Mouse (Mus musculus): Measurements from ENCODE around the gene Gas8. TPM values are rescaled to one million over a fixed set of nuclear protein-coding genes. Genes with fewer than 3 reads are reported as not detected.

Gas8 gene
- polyA plus RNA-seq, 1 experiment from 2014 or later, result 2.7 TPM

DNA sequence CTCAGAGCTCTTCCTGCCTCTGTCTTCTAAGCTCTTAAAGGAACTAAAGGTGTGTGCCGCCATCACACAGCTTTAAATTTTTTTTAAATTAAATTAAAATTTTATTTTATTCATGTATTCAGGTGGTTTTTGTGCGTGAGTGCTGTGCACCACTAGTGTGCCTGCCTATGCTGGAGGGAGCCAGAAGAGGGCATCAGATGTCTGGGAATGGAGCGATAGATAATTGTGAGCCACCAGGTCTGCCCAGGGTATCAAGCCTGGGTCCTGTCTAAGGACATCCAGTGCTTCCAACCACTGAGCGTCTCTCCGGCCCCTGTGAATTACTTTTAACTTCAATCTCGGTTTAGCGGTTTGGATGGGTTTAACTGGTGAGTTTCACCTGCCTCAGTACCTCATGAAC, 36.0 kb upstream of the Gas8 start:
- H3K4me3 ChIP-seq (ENCODE audit: low read depth, low read length), result no peak overlapping the region
- no peak for DNase-seq
- no peak overlapping the region for H3K9ac ChIP-seq (replicated peaks)
- peaks cover 40% of the 10 kb centered on the region for H3K36me3 ChIP-seq (replicated peaks; ENCODE audit: insufficient read depth, low read length)
- TF ChIP-seq EP300 (IDR thresholded peaks at IDR 0.05; ENCODE audit: low read depth) (no peak), CTCF (IDR thresholded peaks at IDR 0.05; ENCODE audit: low read depth) (peak; percentile 41)
- H3K4me1 ChIP-seq (ENCODE audit: insufficient read depth), result peaks cover 9% of the 10 kb centered on the region
- no peak overlapping the region for H3K27ac ChIP-seq (ENCODE audit: low read depth)
- no peak overlapping the region for H3K4me2 ChIP-seq (ENCODE audit: low read depth, low read length)
- ATAC-seq, result no peak
- 87% methylated on average over 7 of the region's 7 CpGs for whole genome bisulfite sequencing (ENCODE audit: insufficient replicate concordance)
- H3K27me3 ChIP-seq (ENCODE audit: insufficient read depth, low read length), result no peaks in the 10 kb centered on the region
- no peaks in the 10 kb centered on the region for H3K9me3 ChIP-seq (ENCODE audit: low read length)

DNA sequence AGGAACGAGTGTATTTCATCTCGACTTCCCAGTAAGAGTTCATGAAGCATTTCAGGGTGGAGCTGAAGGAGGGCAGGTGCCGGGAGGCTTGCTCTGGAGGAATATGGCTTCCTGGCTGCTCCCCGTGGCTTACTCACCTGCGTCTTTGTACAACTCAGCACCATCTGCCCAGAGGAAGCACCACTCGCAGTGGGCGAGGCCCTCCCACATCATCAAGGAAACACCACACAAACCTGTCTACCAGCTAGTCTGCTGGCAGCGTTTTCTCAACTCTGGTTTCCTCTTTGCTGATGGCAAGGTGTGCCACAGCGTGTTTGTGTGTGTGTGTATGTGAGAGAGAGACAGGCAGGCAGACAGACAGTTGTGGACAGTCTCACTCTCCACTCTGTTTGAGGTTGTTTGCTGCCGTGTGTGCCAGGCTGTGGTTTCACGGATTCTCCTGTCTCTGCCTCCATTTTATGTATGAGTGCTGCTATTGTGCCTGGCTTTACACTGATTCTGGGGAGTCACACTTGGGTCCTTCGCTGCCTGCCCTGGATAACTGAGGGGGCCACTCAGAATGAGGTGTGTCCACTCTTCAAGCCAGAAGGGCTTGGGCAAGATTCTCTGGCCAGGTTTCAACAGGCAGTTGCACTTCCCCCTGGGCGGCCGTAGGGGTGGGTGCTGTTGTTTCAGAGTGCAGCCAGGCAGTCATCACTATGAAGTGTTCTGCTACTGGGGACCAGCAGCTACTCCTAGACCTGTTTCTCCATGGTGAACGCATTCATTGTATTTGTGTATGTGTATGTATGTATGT, 27.2 kb upstream of the Gas8 start:
- Histone ChIP-seq H3K27ac (ENCODE audit: low read depth) (0 out of 2 replicates have a peak overlapping the region, but pooled peaks have one; percentile 22), H3K36me3 (replicated peaks; ENCODE audit: insufficient read depth, low read length) (peaks cover 86% of the 10 kb centered on the region), H3K9ac (replicated peaks) (no peak overlapping the region), H3K9me3 (ENCODE audit: low read length) (no peaks in the 10 kb centered on the region), H3K4me1 (ENCODE audit: insufficient read depth) (no peaks in the 10 kb centered on the region), H3K4me2 (ENCODE audit: low read depth, low read length) (no peak overlapping the region), H3K4me3 (ENCODE audit: low read depth, low read length) (no peak overlapping the region), H3K27me3 (ENCODE audit: insufficient read depth, low read length) (no peaks in the 10 kb centered on the region)
- WGBS (ENCODE audit: insufficient replicate concordance), result 77% methylated on average over 15 of the region's 15 CpGs
- DNase-seq, result no peak
- no peak for ATAC-seq
- TF ChIP-seq CTCF (IDR thresholded peaks at IDR 0.05; ENCODE audit: low read depth), result no peak
- TF ChIP-seq EP300 (IDR thresholded peaks at IDR 0.05; ENCODE audit: low read depth), result no peak

- H3K9ac ChIP-seq (replicated peaks), result no peak overlapping the region
- no peaks in the 10 kb centered on the region for H3K9me3 ChIP-seq (ENCODE audit: low read length)
- no peaks in the 10 kb centered on the region for H3K4me1 ChIP-seq (ENCODE audit: insufficient read depth)
- peaks cover 87% of the 10 kb centered on the region for H3K36me3 ChIP-seq (replicated peaks; ENCODE audit: insufficient read depth, low read length)
- ATAC-seq (no peak), DNase-seq (no peak)
- H3K4me2 ChIP-seq (ENCODE audit: low read depth, low read length), result no peak overlapping the region
- TF ChIP-seq EP300 (IDR thresholded peaks at IDR 0.05; ENCODE audit: low read depth), result no peak
- no peak for TF ChIP-seq CTCF (IDR thresholded peaks at IDR 0.05; ENCODE audit: low read depth)
- H3K4me3 ChIP-seq (ENCODE audit: low read depth, low read length), result no peak overlapping the region
- no peak overlapping the region for H3K27ac ChIP-seq (ENCODE audit: low read depth)
- 91% methylated on average over 9 of the region's 9 CpGs for WGBS (ENCODE audit: insufficient replicate concordance)
- no peaks in the 10 kb centered on the region for H3K27me3 ChIP-seq (ENCODE audit: insufficient read depth, low read length)
Measured at GRCm38 (mm10) chr8:123492898-123493297, 25.7 kb upstream of the Gas8 start.

DNA sequence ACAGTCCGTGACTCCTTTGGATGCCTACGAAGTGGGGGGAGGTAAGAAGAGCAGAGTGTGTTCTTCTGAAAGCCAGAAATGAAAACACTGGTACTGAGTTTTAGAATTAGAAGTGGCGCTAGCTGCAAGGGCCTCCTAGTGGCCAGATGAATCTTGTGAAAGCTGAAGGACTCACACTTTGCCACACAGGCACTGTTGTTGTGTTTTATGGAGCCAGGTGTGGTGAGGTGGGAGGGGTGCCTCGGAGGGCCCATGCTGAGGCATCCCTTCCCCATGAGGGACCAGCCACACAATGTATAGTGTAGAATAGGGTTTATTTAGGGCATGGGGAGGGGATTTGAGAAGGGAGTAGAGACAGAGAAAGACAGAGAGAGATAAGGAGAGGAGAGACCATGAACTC, 20.9 kb upstream of the Gas8 start:
- H3K4me2 ChIP-seq (ENCODE audit: low read depth, low read length), result no peak overlapping the region
- WGBS (ENCODE audit: insufficient replicate concordance), result 87% methylated on average over 4 of the region's 4 CpGs
- ATAC-seq (no peak), DNase-seq (no peak)
- no peaks in the 10 kb centered on the region for H3K27me3 ChIP-seq (ENCODE audit: insufficient read depth, low read length)
- H3K27ac ChIP-seq (ENCODE audit: low read depth), result no peak overlapping the region
- peaks cover 86% of the 10 kb centered on the region for H3K36me3 ChIP-seq (replicated peaks; ENCODE audit: insufficient read depth, low read length)
- H3K4me1 ChIP-seq (ENCODE audit: insufficient read depth), result no peaks in the 10 kb centered on the region
- no peaks in the 10 kb centered on the region for H3K9me3 ChIP-seq (ENCODE audit: low read length)
- H3K9ac ChIP-seq (replicated peaks), result no peak overlapping the region
- no peak for TF ChIP-seq EP300 (IDR thresholded peaks at IDR 0.05; ENCODE audit: low read depth)
- TF ChIP-seq CTCF (IDR thresholded peaks at IDR 0.05; ENCODE audit: low read depth), result peak; percentile 13; the same call in 1 of the 2 replicates
- H3K4me3 ChIP-seq (ENCODE audit: low read depth, low read length), result no peak overlapping the region

GRCm38 (mm10) chr8:123498963-123499362, 19.7 kb upstream of the Gas8 start:
- Histone ChIP-seq H3K9ac (replicated peaks) (no peak overlapping the region), H3K4me3 (ENCODE audit: low read depth, low read length) (no peak overlapping the region), H3K4me2 (ENCODE audit: low read depth, low read length) (no peak overlapping the region), H3K9me3 (ENCODE audit: low read length) (no peaks in the 10 kb centered on the region), H3K27ac (ENCODE audit: low read depth) (no peak overlapping the region), H3K36me3 (replicated peaks; ENCODE audit: insufficient read depth, low read length) (peaks cover 83% of the 10 kb centered on the region), H3K27me3 (ENCODE audit: insufficient read depth, low read length) (no peaks in the 10 kb centered on the region), H3K4me1 (ENCODE audit: insufficient read depth) (no peaks in the 10 kb centered on the region)
- TF ChIP-seq EP300 (IDR thresholded peaks at IDR 0.05; ENCODE audit: low read depth) (no peak), CTCF (IDR thresholded peaks at IDR 0.05; ENCODE audit: low read depth) (no peak)
- 84% methylated on average over 11 of the region's 11 CpGs for WGBS (ENCODE audit: insufficient replicate concordance)
- no peak for DNase-seq
- no peak for ATAC-seq

DNA sequence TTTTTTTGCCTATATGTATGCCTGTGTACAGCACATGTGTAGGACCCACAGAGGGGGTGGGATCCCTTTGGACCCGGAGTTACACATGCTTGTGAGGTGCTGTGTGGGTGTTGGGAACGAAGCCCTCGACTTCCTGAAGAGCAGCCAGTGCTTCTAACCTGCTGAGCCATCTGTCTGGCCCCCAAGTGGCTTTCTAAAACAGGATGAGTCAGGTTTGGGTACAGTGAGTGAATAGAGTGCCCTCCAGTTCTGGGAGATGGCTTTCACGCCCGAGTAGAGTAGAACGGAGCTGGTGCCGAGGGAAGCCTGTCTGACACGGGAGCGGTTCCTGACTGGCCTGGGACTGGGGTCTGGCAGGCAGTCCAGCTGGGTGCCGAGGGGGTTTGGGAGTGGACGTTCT, 19.1 kb upstream of the Gas8 start:
- Histone ChIP-seq H3K27me3 (ENCODE audit: insufficient read depth, low read length) (no peaks in the 10 kb centered on the region), H3K9ac (replicated peaks) (no peak overlapping the region), H3K4me2 (ENCODE audit: low read depth, low read length) (no peak overlapping the region), H3K4me1 (ENCODE audit: insufficient read depth) (no peaks in the 10 kb centered on the region), H3K36me3 (replicated peaks; ENCODE audit: insufficient read depth, low read length) (peaks cover 79% of the 10 kb centered on the region), H3K4me3 (ENCODE audit: low read depth, low read length) (no peak overlapping the region), H3K9me3 (ENCODE audit: low read length) (no peaks in the 10 kb centered on the region), H3K27ac (ENCODE audit: low read depth) (no peak overlapping the region)
- DNase-seq (no peak), ATAC-seq (no peak)
- no peak for TF ChIP-seq EP300 (IDR thresholded peaks at IDR 0.05; ENCODE audit: low read depth)
- no peak for TF ChIP-seq CTCF (IDR thresholded peaks at IDR 0.05; ENCODE audit: low read depth)
- WGBS (ENCODE audit: insufficient replicate concordance), result 94% methylated on average over 11 of the region's 11 CpGs
